Mouse (Mus musculus): ENCODE data around the gene Cct5.

Cct5 gene

GRCm38 (mm10) chr15:31565184-31565583, 36.4 kb downstream of the Cct5 start, which contains the start of gene Cmbl:
Gene Cmbl, plus strand, starts transcription at chr15:31565389.
- DNase-seq (ENCODE audit: extremely low spot score, low spot score): no peak

- DNase-seq (ENCODE audit: extremely low spot score, low spot score): no peak
Measured at GRCm38 (mm10) chr15:31563577-31564546, 37.7 kb downstream of the Cct5 start.

DNA sequence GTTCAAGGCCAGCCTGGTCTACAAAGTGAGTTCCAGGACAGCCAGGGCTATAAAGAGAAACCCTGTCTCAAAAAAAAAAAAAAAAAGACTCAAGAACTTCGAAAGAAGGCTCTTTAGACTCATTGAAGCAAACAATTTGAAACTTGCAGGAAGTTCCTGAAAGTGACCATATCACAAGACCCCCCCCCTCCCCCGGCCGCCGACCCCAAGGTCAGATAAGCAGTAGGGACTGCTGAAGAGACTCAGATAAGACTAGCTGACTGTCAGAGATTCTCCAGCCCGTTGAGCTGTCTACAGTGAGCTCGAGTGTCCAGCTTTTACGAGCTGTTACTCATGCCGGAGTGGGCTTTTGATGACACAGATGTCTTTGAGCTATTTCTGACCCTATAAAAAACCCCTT, 38.8 kb downstream of the Cct5 start:
- no peak for DNase-seq (ENCODE audit: extremely low spot score, low spot score)

DNA sequence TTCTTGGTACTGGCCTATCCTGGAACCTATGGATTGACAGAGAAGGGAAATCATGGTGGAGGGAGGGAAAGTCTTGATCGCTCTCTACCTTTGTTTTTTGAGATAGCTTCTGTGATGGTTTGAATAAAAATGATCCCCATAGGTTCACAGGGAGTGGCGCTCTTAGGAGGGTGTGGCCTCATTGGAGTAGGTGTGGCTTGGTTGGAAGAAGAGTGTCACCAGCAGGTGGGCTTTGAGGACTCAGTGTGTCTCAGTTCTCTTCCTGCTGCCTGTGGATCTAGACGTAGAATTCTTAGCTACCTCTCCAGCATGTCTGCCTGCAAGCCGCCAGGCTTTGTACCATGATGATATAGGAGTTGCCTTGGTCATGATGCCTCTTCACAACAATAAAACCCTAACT, 39.6 kb downstream of the Cct5 start:
- no peak for DNase-seq (ENCODE audit: extremely low spot score, low spot score)

DNA sequence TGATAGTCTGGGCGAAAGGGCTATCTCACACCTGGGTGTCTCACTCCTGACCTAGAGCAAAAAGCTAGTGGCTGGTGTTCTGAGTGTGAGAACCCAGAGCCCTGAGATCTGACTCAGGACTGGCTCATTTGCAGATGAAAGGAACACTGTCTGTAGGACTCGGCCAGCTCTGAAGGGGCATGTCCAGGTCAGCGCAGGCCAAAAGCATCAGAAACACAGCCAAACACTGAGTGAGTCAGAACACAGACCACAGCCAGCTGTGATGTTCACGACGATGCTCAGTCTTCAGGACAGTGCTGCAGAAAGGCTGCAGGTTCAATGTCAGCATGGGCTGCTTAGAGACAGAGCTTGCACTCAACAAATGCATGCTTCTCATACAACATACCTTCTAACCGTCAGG, 40.2 kb downstream of the Cct5 start:
- DNase-seq (ENCODE audit: extremely low spot score, low spot score): no peak

DNA sequence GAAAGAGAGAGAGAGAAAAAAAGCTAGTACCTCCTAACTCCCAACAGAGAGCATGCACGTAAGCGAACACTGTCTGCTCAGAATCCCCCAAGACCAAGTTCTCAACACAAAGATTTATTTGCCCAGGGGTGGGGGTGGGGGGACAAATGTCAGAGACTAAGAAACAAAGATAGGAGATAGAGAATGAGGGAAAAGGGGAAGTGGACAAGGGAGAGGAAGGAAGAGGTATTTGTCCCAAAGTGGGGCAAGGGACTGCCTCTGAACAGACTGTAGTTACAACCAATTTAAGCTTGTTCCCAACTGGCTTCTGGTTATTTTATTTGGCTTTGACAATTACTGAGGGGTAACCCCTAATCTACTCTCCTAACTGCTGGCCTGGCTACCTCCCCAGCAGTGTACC, 46.7 kb downstream of the Cct5 start:
- DNase-seq (ENCODE audit: extremely low spot score, low spot score): no peak

DNA sequence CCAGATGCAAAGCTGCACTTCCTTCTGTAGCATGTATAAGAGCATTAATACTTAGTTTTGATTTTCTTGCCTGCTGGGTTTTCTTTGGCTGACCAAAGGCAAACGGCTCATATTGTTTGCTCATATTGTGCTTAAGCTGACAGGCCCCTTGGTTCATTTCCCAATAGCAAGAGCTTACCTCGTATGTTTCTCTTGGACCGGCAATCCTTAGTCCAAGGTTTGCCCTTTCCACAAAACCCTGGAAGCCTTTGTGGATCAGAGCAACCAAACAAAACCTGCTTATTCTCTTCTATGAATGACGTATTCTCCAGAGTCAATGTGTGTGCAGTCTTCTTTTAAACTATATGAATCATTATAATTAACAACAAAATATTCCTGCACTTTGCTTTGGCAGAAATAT, 51.2 kb downstream of the Cct5 start:
- no peak for DNase-seq (ENCODE audit: extremely low spot score, low spot score)

DNA sequence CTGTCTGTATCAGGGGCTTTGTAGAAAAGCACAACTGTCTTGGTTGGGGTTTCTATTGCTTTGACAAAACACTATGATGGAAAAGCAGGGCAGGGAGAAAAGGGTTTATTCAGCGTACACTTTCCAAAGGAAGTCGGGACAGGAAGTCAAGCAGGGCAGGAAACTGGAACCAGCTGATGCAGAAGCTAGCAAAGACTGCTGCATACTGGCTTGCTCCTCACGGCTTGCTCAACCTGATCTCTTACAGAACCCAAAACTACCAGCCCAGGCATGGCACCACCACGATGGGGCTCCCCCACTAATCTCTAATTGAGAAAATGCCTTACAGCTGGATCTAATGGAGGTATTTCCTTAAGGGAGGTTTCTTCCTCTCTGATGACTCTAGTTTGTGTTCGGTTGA, 54.2 kb downstream of the Cct5 start:
- no peak for DNase-seq (ENCODE audit: extremely low spot score, low spot score)

GRCm38 (mm10) chr15:31546291-31546690, 55.3 kb downstream of the Cct5 start:
- DNase-seq (ENCODE audit: extremely low spot score, low spot score): no peak

GRCm38 (mm10) chr15:31545058-31545457, 56.5 kb downstream of the Cct5 start:
- no peak for DNase-seq (ENCODE audit: extremely low spot score, low spot score)

DNA sequence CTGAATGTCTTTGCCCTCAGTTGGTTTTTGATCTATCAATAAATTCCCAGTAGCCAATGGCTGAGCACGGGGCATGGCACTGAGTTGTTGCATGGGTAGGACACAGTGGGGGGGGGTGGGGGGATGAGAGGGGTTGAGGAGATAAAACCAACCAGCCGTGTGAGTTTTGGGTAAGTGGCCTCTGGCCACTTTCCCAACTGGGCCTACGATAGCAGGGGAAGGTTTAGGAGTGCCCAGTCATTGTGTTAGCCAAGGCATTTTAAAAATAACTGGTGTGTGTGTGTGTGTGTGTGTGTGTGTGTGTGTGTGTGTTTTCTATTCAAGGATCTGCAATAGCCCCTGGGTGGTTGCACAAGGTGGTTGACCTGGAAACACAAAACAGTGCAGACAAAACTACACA, 58.4 kb downstream of the Cct5 start:
- DNase-seq (ENCODE audit: extremely low spot score, low spot score): no peak

GRCm38 (mm10) chr15:31542013-31542958, 59.3 kb downstream of the Cct5 start:
- DNase-seq (ENCODE audit: extremely low spot score, low spot score): peak; percentile 49

Data from neural tube, embryonic 10.5 days (tissue).